In the genomic region with DNA sequence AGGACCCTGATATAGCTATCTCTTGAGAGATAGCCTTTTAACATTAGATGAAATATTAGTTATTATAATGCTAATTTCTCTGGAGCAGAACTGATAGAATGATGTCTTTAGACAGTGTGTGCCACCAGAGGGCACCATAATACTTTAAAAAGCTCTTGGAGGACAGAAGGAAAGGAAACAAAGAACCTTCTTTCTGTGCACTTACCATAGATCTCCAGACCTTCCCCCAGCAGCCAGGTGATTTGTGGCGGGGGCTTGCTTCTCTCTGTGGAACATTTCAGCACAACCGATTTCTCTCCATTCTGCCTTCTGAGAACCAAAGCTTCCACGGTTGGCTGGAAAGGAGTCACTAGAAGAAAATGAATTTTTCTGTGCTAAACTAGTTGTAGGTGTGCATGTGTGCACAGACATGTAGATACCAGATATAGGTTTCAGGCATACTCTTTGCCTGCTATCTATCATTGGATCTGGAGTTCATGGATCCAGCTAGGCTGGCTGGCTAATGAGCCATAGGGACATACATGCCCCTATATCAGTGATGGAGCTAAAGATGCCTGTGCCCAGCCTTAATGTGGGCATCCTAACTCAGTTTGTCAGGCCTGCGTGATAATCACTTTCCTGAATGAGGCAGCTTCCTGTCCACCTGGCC, we compare ENCODE assay signal across 8 mouse cellular contexts. TPM values are rescaled to one million over a fixed set of nuclear protein-coding genes. Genes with fewer than 3 reads are reported as not detected.
A peak's percentile ranks its signal among the peaks of the same experiment; 100 is the strongest.
DNase-seq lines count a peak whose midpoint lies in the region; ATAC-seq and TF ChIP-seq lines count a peak whose summit lies in the region.
"Had no signal": no experiment of that assay in that cellular context is flagged by ENCODE, and none has a peak within 500 bp of the region (broad histone marks: within the 10 kb centered on the region; RNA-seq: fewer than 3 reads in every experiment).

No protein-coding gene starts in this region.

- H3K4me2 ChIP-seq in kidney, embryonic 16.5 days (replicated peaks; ENCODE audit: low read depth, low read length) = no peak overlapping the region
- H3K4me2 ChIP-seq in liver, embryonic 14.5 days (ENCODE audit: low read depth) = no peak overlapping the region

- H3K4me1 ChIP-seq in kidney, embryonic 16.5 days (ENCODE audit: insufficient read depth, low read length) = no peaks in the 10 kb centered on the region
- no peaks in the 10 kb centered on the region for H3K4me1 ChIP-seq in liver, embryonic 14.5 days (replicated peaks; ENCODE audit: control insufficient read depth in 2 of 2, insufficient read depth in 2 of 2, low read length in 1 of 2)

- ATAC-seq in CD4-positive, CD25-positive, alpha-beta regulatory T cell, adult 4 months = peak; percentile 74
- ATAC-seq in kidney, embryonic 16.5 days (ENCODE audit: low FRiP score, low TSS enrichment) = no peak
- ATAC-seq in liver, embryonic 14.5 days (ENCODE audit: insufficient read depth) = no peak
- ATAC-seq in neutrophil, adult 5-6 weeks (ENCODE audit: extremely low read depth, insufficient number of reproducible peaks, low FRiP score, poor library complexity, severe bottlenecking) = 0 out of 2 replicates have a peak, but pooled peaks have one; percentile 41

- no peaks in the 10 kb centered on the region for H3K9me3 ChIP-seq in kidney, embryonic 16.5 days (ENCODE audit: low read length)
- no peaks in the 10 kb centered on the region for H3K9me3 ChIP-seq in liver, embryonic 14.5 days (ENCODE audit: control insufficient read depth, low read length)

- H3K27ac ChIP-seq in kidney, embryonic 16.5 days (ENCODE audit: low read length) = no peak overlapping the region
- H3K27ac ChIP-seq in liver, embryonic 14.5 days = no peak overlapping the region

- H3K9ac ChIP-seq in kidney, embryonic 16.5 days (replicated peaks; ENCODE audit: low read length) = 0 out of 2 replicates have a peak overlapping the region, but pooled peaks have one; percentile 22
- no peak overlapping the region for H3K9ac ChIP-seq in liver, embryonic 14.5 days (replicated peaks)

- TF ChIP-seq EP300 in liver, embryonic 14.5 days (IDR thresholded peaks at IDR 0.05; ENCODE audit: low read depth) = no peak

- no peaks in the 10 kb centered on the region for H3K36me3 ChIP-seq in kidney, embryonic 16.5 days (ENCODE audit: insufficient read depth, low read length)
- H3K36me3 ChIP-seq in liver, embryonic 14.5 days (replicated peaks; ENCODE audit: control insufficient read depth, insufficient read depth, low read depth) = no peaks in the 10 kb centered on the region

- H3K4me3 ChIP-seq in kidney, embryonic 16.5 days (ENCODE audit: low read length) = no peak overlapping the region
- no peak overlapping the region for H3K4me3 ChIP-seq in liver, embryonic 14.5 days (ENCODE audit: insufficient read depth in 1 of 2, low read depth in 2 of 2, low read length in 2 of 2)

- peak; percentile 37 for DNase-seq in Muller cell, postnatal 12 days (ENCODE audit: inconsistent ontology term)
- DNase-seq in cerebellum, adult 9-10 months = peak; percentile 89
- DNase-seq in frontal cortex, postnatal 36 days (ENCODE audit: low spot score in 2 of 2) = peak; percentile 60 to 71
- DNase-seq in liver, embryonic 14.5 days (ENCODE audit: low read depth in 3 of 3, low spot score in 3 of 3) = peak; percentile 7 to 16 (median 10)

- 43% methylated on average over 4 of the region's 4 CpGs for WGBS in kidney, embryonic 16.5 days
- WGBS in liver, embryonic 14.5 days (ENCODE audit: insufficient replicate concordance) = 26% methylated on average over 4 of the region's 4 CpGs

- TF ChIP-seq CTCF in liver, embryonic 14.5 days (IDR thresholded peaks at IDR 0.05; ENCODE audit: low read depth) = peak; percentile 29; the same call in 1 of the 2 replicates

- H3K27me3 ChIP-seq in kidney, embryonic 16.5 days (ENCODE audit: insufficient read depth, low read length) = no peaks in the 10 kb centered on the region
- no peaks in the 10 kb centered on the region for H3K27me3 ChIP-seq in liver, embryonic 14.5 days (ENCODE audit: control insufficient read depth, insufficient read depth, low read length)

RNA-seq across cellular contexts. Expression of a gene that starts 14.4 kb away (rescaled TPM):
- 1 to 10 TPM; 1.1 to 1.2 TPM for polyA plus RNA-seq in CD4-positive, CD25-positive, alpha-beta regulatory T cell, adult 4 months (2017; shearing (Covaris generic))
- 0.27 and 0.32 TPM in 2 replicates for polyA plus RNA-seq in kidney, embryonic 16.5 days (2015; fragmentation: Nextera tagmentation; extraction: Ambion mirVana)
- 0.04 and 0.06 TPM in 2 replicates for polyA plus RNA-seq in liver, embryonic 14.5 days (2012; rRNA removed)
- polyA plus RNA-seq in liver, embryonic 14.5 days (2014; fragmentation: Nextera tagmentation; extraction: Ambion mirVana) = not detected in 2 replicates
- 2.1 TPM in 2 replicates for total RNA-seq in neutrophil, adult 5-6 weeks (2017)
- polyA plus RNA-seq: heart, embryonic 14.5 days had no signal

RNA-seq across cellular contexts. Expression of a gene that starts 26.1 kb away (rescaled TPM):
- not detected for polyA plus RNA-seq in CD4-positive, CD25-positive, alpha-beta regulatory T cell, adult 4 months (2017; shearing (Covaris generic))
- 0.07 and 0.31 TPM in 2 replicates for polyA plus RNA-seq in kidney, embryonic 16.5 days (2015; fragmentation: Nextera tagmentation; extraction: Ambion mirVana)
- polyA plus RNA-seq in liver, embryonic 14.5 days (2012; rRNA removed) = 0.01 and 0.04 TPM in 2 replicates
- polyA plus RNA-seq in liver, embryonic 14.5 days (2014; fragmentation: Nextera tagmentation; extraction: Ambion mirVana) = 0.08 TPM in 1 of 2 replicates, not detected in the other
- not detected in 2 replicates for total RNA-seq in neutrophil, adult 5-6 weeks (2017)
- polyA plus RNA-seq: heart, embryonic 14.5 days had no signal

Comparison
In these comparisons a context has a peak if more than half of its experiments do, and no peak if none do; other contexts are left out.
1. ATAC-seq: peak in CD4-positive, CD25-positive, alpha-beta regulatory T cell, adult 4 months (single experiment) and neutrophil, adult 5-6 weeks (single experiment); none in kidney, embryonic 16.5 days (single experiment) and liver, embryonic 14.5 days (single experiment).
2. DNase-seq: peak in every context shown above with its lines; median percentile 89 in cerebellum, adult 9-10 months; 66 in frontal cortex, postnatal 36 days; 37 in Muller cell, postnatal 12 days; 10 in liver, embryonic 14.5 days.